Mouse (Mus musculus) brain, embryonic 14.5 days (tissue): Measurements from ENCODE around the gene Dhx38.

Source experiments
- CTCF ChIP-seq: fragments of 200-500 bp; IDR thresholded peaks from 2 replicates; pipeline ENCODE4 v1.5.1; 2012; ENCODE audit warnings: inconsistent platforms, mild to moderate bottlenecking, moderate library complexity, borderline replicate concordance; ENCODE audit not compliant: insufficient read depth, insufficient read length; ENCODE audit errors: extremely low read depth
- POLR2A ChIP-seq: fragments of 200-500 bp; IDR thresholded peaks from 2 replicates; pipeline ENCODE4 v1.6.1; 2012; ENCODE audit warnings: mild to moderate bottlenecking, inconsistent platforms, borderline replicate concordance; ENCODE audit not compliant: poor library complexity, insufficient read depth, insufficient read length, severe bottlenecking; ENCODE audit errors: extremely low read depth

GRCm38 (mm10) chr8:109593117-109593788 is 27.6 kb upstream of the Dhx38 start:
- TF ChIP-seq POLR2A (no peak), CTCF (peak; percentile 24; the same call in 1 of the 2 replicates)
